Mouse (Mus musculus) ovary, postnatal 14 days (tissue): ENCODE measurements around the gene Col11a1.
A peak's percentile ranks its signal among the peaks of the same experiment; 100 is the strongest.

ENCODE experiments used
- DNase-seq: peaks from one replicate; pipeline ENCODE4 v3.0.0; 2022; ENCODE audit warnings: low spot score

Col11a1 gene

DNA sequence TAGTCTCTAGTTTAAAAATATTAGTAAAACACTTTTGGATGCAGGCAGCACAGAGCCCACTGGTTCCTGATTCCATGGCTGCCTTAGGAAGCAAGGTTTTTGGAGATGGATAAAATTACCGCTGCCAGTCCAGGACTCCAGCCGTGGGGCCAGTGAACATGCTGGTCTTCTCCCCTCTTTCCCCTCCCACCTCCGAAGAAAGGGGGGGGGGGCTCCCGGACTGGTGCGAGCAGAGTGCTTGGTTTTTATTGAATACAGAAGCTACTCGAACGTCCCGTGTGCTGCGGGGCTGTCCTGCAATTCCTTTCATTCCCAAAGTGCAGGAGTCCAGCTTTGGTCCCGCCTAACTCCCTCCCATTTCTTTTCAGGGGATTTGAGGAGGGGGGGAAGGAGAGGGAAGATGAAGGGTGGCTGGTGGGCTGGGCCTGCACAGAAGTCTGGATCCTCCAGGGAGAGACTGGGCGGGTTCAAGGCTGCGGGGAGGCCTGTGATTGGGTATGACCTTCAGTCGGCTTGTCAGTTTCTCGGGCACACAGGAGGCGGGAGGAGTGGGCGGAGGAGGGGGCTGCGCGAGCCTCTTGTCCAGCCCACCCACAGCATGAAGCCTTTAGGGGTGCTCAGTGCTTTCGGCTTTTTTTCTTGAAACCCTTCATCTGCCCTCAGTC is at the start of gene Col11a1:
Col11a1 (plus strand) TSS at position 570 of the 665 bp plus-strand sequence.
- DNase-seq: peak; percentile 29

DNA sequence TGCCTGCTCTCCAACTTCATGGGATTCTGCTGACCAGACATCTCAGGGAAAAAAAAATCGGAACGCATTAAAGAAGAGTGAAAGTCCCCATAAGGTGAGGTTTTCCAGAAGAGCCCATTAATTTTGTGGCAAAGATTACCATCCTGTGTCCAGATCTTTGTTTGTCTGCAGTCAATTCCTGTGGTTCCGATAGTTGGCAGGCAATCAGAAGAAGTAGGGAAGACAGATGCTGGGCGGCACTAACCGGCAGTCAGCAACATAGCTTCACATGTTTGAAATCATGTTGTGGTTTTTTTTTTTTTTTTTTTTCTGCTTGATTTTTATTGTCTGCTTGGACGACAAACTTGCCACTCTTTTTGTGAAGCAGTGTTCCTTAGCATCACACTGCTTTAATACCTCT is 39.4 kb upstream of the Col11a1 start:
- no peak for DNase-seq

DNA sequence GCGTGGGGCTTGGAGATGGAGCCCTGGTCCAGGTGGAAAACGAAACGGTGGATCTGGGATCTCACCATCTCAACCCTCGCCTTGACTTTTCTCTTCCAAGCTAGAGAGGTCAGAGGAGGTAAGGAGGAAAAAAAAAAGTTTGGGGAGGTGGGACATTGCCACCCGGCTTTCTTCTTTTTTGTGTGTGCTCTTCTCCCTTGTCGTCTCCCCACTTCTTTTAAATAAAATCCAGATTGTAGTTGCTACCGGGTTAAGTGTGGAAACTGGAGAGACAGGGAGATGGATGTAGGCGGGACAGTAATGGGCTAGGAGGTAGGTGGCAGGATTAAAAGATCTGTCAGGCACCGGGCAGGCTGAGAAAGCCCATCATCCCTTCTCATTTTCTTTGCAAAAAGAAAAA is 546 bp downstream of the Col11a1 start:
- DNase-seq: no peak

DNA sequence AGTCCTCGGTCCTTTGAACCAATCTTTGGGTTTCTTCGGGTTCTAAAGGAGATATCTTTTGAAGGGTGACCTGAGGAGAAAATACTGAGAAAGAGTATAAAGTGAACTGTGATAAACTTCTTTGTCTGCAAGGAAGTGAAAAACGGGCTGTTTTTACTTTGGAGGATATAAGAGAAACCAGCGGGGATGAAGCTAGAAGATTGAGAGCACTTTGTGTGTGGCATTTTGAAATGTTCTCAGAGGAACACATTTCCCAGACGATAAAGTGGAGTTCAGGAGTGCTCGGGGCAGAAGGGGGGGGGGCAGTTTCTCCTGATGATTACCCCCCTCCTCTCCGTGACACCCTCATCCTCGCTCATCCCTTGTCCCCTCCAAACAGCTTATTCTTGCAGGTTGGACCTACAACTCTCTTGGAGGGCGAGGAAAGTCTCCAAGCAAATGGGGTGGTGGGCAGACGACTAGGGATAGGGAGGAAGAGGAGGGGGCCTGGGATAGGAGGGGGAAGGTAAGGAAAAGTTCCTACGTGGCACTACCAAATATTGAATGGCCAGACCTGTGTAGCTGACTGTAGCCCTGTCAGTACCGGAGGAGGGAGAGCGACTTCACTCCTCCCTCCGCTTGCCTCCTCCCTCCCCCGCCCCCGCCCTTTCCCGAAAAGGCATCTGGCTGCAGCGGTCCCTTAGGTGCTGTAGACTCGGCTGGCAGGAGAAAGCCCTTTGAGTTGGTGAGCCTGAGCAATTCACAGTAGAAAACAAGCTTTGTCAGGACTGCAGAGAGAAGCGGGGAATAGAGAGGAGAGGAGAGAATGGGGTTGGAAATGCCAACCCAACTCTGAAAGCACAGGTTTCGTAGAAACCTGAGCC is 1.2 kb downstream of the Col11a1 start:
- DNase-seq: no peak

DNA sequence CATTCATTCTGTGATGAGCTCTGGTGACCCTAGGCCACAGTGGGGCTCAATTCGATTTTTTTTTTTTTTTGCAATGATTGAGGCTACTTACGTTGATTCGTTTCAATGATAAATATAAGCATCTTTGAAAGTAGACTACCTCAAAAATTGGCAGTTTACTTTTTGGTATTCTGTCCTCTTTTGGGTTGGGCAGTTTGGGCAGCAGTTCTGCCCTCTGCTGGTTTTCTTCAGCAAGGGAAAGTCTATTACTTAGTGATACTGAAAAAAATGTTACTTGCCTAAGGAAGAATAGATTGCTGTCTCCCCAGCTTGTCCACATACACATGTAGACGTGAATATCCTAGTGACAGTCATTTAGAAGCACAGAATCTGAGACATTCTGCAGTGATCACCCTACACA is 2.0 kb downstream of the Col11a1 start:
- no peak for DNase-seq

DNA sequence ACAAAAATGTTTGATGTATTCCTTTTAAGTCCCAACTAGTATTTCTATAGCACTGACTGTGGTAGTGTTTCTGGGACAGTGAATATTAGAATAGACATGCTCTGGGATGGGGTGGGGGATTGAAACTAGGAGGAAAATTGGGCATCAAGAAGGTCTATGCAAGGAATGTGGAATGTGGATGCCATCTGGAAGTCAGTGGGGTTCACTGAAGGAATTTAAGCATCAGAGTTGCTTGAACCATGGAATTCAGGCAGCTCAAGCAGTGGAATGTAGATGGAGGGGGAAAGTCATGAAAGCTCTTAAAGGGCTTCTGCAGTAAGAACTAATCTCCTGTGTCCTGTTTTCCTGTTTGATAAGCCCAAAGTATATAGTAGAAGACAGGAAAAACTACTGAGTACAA is 22.1 kb downstream of the Col11a1 start:
- no peak for DNase-seq

DNA sequence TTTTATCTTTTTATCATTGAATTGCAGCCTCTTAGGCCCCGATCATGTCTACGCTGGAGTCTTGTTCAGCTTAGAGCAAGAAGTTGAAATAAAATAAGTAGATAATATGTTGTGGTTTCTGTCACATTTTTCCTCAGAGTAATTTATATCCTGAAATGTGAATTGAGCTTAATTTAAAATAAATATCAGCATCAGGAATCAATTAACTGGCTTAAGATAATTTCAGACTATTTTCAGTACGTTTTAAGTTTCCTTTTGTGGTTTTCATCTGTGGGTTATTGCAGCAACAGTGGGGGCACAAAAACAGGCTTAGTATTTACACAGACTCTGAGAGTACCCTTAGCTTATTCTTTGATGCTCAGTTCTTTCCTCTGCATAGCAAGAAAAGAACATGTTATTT is 23.2 kb downstream of the Col11a1 start:
- no peak for DNase-seq

DNA sequence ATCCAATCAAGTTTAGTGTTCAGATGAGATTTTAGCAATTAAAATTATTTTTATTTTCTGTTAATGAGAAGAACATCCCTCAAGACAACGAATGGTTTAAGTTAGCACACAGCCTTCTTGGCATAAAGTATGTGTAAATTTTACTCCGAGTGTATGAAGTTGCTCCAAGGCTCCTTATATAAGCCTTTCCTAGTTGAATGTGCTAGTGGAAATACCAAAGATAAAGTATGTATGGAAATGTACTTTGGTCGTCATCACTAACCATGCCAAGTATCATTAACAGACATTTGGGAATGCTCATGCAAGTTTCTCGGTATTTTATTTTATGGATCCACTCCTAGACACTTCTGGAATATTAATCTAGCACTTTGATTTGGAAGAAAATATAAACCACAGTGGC is 34.8 kb downstream of the Col11a1 start:
- no peak for DNase-seq

DNA sequence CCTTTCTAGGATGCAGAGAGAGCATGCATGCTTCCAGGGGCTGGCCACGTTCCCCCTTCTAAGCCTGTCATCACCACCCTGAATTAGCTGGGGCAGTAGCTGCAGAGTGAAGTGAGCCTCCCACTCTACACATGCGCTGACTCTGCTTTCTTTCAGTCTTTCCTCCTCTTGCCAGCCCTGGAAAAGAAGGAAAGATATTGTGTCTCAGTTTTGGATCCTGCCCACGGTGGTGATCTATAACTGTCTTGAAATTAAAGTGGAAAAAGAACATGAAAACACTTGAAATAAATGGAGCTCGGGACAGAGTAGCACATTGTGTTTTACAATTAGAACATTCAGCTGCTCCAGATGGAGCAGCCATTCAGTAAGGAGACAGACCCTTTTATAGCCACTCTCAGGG is 35.2 kb downstream of the Col11a1 start:
- DNase-seq: no peak

DNA sequence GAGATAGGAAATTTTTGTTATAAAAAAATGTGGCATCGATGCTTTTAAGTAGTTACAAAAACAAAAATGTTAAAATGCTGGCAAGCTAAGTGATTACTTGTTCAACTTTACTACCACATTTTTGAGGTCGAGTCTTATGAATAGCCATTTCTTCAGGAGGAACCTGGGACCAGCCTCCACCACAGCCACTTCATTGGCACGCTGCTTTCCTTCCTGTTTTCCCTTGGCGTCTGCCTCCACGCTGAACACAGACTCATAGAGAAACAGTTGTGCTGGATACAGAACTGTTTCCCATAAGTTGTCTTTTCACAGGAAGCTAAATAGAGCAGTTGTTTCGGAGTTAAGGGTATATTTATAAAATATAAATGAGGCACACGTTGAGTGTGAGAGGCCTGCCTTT is 69.0 kb downstream of the Col11a1 start:
- no peak for DNase-seq

DNA sequence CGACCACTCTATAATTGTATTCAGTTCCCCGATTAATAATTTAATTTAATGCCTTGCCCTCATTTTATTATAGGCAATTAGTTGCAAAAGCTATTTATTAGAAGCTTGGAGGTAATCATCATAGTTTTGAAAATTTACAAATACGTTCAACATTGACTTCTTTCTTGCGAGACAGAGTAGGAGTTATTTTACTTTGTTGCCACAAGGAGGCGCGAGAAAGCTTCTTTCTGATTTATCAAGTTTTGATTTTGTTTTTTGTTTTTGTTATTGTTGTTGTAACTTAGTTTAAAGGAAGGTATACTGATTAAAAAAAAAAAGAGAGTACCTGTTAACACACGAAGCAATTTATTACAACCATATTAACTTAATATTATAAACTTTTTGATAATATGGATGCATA is 76.8 kb downstream of the Col11a1 start:
- no peak for DNase-seq

DNA sequence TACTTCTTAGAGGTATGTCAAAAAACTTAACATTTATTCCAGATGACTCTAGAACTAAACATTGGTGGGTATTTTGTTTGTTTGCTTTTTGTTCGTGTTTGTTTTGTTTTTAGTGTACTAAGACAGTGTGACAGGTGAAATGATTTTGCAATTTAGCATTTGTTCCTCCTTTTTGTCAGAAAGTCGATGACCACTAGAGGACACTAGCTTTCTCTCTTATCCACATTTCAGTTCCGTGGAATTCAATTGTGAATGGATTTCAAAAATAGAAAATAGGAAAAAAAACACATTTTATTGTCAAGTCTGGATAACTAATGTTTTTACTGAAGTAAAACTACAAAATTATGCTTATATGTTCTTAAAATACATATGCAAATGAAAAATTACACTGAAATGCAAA is 116.8 kb downstream of the Col11a1 start:
- no peak for DNase-seq

DNA sequence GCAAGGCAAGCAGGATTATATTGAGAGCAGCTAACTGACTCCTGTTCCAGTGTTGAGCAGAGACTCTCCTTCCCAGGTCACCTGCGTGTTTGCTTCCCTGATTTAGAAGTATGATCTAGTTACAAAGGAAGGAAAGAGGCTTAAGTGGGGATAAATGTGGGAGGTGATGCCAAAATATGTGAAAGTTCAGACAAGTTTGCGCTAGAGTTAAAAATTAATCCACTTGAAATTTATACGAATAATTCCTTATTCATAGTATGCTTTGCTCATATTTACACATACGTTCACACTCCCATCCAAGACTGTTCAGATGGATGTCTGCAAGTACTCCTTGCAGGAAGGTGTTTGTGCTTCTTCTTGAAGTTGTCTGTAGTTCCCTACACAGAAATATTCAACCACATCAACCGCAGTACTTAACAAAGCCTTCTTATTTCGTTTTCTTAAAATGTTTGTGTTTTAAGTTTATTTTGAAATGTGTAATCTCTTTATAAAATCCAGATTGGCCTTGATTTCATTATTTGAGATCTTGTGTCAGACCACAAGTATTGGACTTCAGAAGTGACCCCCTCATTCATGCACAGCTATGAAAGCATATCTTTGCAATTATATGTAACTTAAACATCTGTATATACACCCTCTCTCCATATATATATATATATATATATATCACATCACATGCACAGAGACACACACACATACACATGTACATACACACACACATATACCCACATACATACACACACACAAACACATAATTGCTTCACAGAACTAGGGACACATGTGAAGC is 167.8 kb downstream of the Col11a1 start:
- no peak for DNase-seq

DNA sequence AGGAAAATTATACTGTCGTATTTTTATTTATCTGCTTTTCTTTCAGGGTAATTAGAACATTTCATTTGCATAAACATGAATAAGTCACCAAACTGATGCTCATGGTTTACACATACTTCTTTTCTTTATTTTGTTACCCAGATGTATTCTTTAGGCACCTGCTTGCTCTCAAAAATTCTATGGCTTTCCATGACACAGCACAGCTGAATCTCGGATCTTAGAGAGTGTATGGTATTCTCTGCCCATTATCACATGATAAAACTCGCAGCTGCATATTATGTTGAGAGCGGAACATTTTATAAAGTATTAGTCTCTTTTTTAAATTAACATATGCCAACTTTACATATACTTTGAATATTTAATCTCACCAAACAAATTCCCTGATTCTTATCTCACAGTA is 181.9 kb downstream of the Col11a1 start:
- DNase-seq: no peak

DNA sequence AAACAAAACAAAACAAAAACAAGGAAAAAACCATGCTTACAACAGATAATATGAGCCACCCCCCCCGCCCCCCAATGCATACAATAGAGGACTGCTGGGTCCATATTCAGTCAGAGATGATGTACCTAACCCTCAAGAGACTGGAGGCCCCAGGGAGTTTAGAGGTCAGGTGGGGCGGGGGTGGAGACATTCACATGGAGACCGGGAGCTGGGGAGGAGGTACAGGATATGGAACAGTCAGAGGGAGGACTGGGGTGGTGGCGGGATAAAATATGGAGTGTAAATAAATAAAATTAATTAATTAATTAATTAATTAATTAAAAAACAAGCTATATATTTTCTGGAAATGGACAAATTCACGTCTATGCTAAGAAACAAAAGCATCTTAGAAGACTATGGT is 185.8 kb downstream of the Col11a1 start:
- DNase-seq: no peak

DNA sequence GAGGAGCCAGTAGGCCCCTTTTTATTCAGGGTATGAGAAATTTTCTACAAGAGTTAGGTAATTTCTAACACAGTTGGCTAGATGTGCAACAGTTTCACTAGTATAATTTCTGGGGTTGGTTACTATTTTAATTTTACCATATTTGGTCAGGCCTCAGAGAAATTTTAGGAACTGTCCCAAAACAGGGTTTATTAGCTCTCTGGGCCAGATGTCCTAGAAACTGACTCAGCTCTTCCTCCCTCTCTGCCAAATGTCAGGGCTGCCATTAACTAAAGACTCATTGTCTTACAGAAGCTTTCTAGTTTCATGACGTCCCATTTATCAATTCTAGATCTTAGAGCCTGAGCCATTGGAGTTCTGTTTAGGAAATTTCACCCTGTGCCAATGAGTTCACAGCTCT is 199.2 kb downstream of the Col11a1 start:
- no peak for DNase-seq
